Mouse (Mus musculus): ENCODE measurements at regions not wholly inside any gene's neighbourhood (a gene's known extent, or its start where the extent isn't known, plus 50 kb on each side); places are given as distances from the start of the nearest gene placed in this dataset.

DNA sequence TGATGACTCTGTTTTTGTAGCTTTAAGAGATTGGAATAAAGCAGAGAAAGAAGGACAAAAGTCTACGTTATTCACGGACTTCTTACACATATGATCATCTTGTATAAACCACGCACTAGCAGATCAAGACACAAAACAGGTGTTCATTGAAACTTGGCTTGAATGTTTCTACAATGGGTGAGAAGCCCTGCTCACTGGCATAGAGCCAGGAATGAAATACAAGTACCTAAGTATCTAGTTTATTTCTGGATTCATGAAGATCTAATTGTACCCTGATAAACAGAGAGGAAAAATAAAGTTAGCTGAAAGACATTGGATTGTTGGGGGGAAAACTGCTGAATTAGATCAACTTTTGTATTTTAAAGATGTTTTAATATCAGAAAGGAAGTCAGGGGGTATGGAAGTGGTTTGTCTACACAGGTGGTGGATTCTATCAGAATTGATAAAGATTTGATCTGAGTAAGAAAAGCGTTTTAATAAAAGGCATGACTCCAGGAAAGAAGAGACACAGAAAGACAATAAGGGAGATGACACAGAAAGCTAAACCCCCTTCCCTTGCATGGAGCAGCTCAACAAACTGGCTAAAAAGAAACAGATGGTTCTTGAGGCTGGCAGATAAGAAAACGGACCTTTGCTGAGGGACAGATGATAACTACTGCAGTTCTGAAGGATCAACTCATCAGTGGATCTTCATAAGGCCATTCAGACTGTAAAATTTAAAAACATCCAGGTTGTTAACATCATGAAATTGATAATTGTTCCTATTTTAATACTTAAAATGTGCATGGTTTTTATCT is 777.9 kb upstream of the Foxg1 start:
- TF ChIP-seq CTCF (conservative IDR thresholded peaks at IDR 0.05; ENCODE audit: insufficient read depth, insufficient read length, low read depth, low read length) (no peak), POLR2A (IDR thresholded peaks at IDR 0.05; ENCODE audit: low read depth, low read length) (no peak)
